Mouse (Mus musculus) kidney, embryonic 15.5 days (tissue): ENCODE measurements at regions not wholly inside any gene's neighbourhood (a gene's known extent, or its start where the extent isn't known, plus 50 kb on each side); places are given as distances from the start of the nearest gene placed in this dataset.
A peak's percentile ranks its signal among the peaks of the same experiment; 100 is the strongest.

Source experiments
- ATAC-seq: fragments of 200-750 bp; cut with Nextera tagmentation; replicated peaks from 2 replicates; pipeline ENCODE4 v1.8.0; 2017; ENCODE audit warnings: moderate TSS enrichment; ENCODE audit not compliant: low FRiP score
- H3K27ac ChIP-seq: fragments of 300-500 bp; sonication (generic); 2 replicates; pipeline ENCODE4 v1.5.1; 2015; ENCODE audit warnings: mild to moderate bottlenecking, inconsistent platforms
- H3K27me3 ChIP-seq: fragments of 300-500 bp; sonication (generic); 2 replicates; pipeline ENCODE4 v1.6.1; 2015; ENCODE audit warnings: inconsistent platforms
- H3K36me3 ChIP-seq: fragments of 300-500 bp; sonication (generic); 2 replicates; pipeline ENCODE4 v1.6.1; 2015; ENCODE audit warnings: inconsistent platforms
- H3K4me1 ChIP-seq: fragments of 300-500 bp; sonication (generic); 2 replicates; pipeline ENCODE4 v1.6.1; 2015; ENCODE audit warnings: inconsistent platforms
- H3K4me2 ChIP-seq: fragments of 300-500 bp; sonication (generic); 2 replicates; pipeline ENCODE4 v1.6.1; 2015; ENCODE audit warnings: moderate library complexity, mild to moderate bottlenecking, inconsistent platforms
- H3K4me3 ChIP-seq: fragments of 300-500 bp; sonication (generic); replicated peaks from 2 replicates; pipeline ENCODE4 v1.5.1; 2015; ENCODE audit warnings: mild to moderate bottlenecking, inconsistent platforms
- H3K9ac ChIP-seq: fragments of 300-500 bp; sonication (generic); 2 replicates; pipeline ENCODE4 v1.6.1; 2015; ENCODE audit warnings: mild to moderate bottlenecking, inconsistent platforms
- H3K9me3 ChIP-seq: fragments of 300-500 bp; sonication (generic); replicated peaks from 2 replicates; pipeline ENCODE4 v1.6.1; 2016; ENCODE audit warnings: inconsistent platforms
- WGBS: fragments of 180-500 bp; shearing (Covaris S2); methylation state at CpG from one replicate; pipeline ENCODE4 v1.1.7; 2015; ENCODE audit warnings: mixed read lengths; 5-methylcytosine and 5-hydroxymethylcytosine counted together

- H3K9ac ChIP-seq, result no peak overlapping the region
- 34% methylated on average over 3 of the region's 3 CpGs for WGBS
- peak; percentile 54; the same call in 1 of the 2 replicates for ATAC-seq
These were observed 82.5 kb upstream of the Scg2 start for GRCm38 (mm10) chr1:79522394-79522793.

GRCm38 (mm10) chr1:79505677-79506076 is 65.8 kb upstream of the Scg2 start:
- H3K27ac ChIP-seq, result no peak overlapping the region
- H3K27me3 ChIP-seq, result no peaks in the 10 kb centered on the region
- no peak overlapping the region for H3K4me3 ChIP-seq
- no peak for ATAC-seq
- H3K4me1 ChIP-seq, result no peaks in the 10 kb centered on the region
- H3K36me3 ChIP-seq, result no peaks in the 10 kb centered on the region
- WGBS, result 80% methylated on average over 2 of the region's 2 CpGs
- H3K9ac ChIP-seq, result no peak overlapping the region
- H3K9me3 ChIP-seq, result no peaks in the 10 kb centered on the region
- no peak overlapping the region for H3K4me2 ChIP-seq

More at GRCm38 (mm10) chr1:79522394-79522793, 82.5 kb upstream of the Scg2 start:
- no peaks in the 10 kb centered on the region for H3K27me3 ChIP-seq
- H3K9me3 ChIP-seq, result no peaks in the 10 kb centered on the region
- H3K36me3 ChIP-seq, result no peaks in the 10 kb centered on the region
- H3K4me2 ChIP-seq, result no peak overlapping the region
- no peaks in the 10 kb centered on the region for H3K4me1 ChIP-seq
- no peak overlapping the region for H3K4me3 ChIP-seq
- H3K27ac ChIP-seq, result no peak overlapping the region
